Mouse (Mus musculus): ENCODE measurements around the gene Cyb561d2.

DNA sequence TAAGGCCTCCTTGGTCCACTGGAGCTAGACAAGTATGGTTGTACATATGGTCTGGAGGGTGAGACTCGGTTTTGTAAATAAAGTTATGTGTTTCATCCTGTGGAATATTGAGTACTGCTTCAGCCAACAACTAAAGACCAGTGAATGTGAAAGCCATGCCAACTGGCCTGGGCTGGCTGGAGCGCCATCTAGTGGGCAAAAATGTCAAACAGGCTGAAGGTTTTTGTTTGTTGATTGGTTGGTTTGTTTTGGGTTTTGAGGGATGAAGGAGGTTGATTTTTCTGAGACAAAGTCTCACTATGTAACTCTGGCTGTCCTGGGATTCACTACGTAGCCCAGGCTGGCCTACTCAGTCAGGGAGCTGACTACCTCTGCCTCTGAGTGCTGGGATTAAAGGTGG lies 3.6 kb upstream of the Cyb561d2 start:
- TF ChIP-seq GATA1 (IDR thresholded peaks at IDR 0.05; ENCODE audit: low read length), result no peak
- TF ChIP-seq TAL1 (IDR thresholded peaks at IDR 0.05; ENCODE audit: low read length), result no peak

Data from erythroblast, embryonic 14.5 days (primary cell).